Mouse (Mus musculus) liver, postnatal 0 days (tissue): ENCODE data around the gene Ifna12.
"Not testable (repeated sequence)": the region's sequence is repeated elsewhere in the genome, so short reads cannot be mapped to it uniquely, and the experiment has no call there.

Source experiments
- CTCF ChIP-seq: sonication (generic); IDR thresholded peaks from 2 replicates; pipeline ENCODE4 v1.5.1; 2016; ENCODE audit warnings: antibody characterized with exemption, low read depth
- EP300 ChIP-seq: IDR thresholded peaks from 2 replicates; pipeline ENCODE4 v1.6.1; 2016; ENCODE audit warnings: antibody characterized with exemption, low read depth, mild to moderate bottlenecking

- TF ChIP-seq EP300, CTCF: not testable (repeated sequence)
Observed at GRCm38 (mm10) chr4:88558145-88558544, 45.0 kb downstream of the Ifna12 start, which contains the start of gene Ifna15.
